ENCODE assay signal across 13 mouse cellular contexts in the genomic region with DNA sequence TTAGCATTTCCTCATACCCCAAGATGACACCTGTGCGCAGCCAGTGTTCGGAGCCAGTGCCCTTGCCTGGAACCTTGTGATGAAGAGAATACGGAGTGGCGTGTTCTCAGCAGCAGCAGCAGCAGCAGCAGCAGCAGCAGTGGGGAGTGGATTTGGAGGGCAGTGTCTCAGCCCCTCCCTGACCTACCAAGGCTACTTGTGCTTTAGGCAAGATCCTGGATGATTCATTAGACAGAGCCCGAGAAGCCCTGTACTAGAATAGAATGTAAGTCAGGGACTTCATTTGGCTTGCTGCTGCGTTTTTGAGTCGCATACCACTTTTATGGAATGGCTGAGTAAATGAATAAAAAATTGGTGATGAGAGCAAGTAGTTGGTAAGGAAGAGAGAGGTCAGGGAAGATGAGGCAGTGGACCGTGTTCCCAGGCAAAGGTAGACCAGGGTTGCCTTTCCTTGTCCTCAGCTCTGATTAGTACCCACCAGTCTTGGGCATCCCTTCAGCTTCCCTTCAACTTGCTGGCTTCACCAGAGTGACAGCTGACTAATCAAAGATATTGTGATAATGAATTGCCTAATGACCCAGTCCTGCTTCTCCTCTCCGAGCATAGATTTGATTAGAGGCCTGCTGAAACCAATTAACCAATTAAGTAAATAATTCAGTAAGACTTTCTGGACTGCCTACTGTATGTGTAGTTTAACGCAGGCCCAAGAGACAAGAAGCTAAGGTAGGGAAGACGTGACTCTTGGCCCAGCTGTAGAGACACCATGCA.
"Had no signal": no experiment of that assay in that cellular context is flagged by ENCODE, and none has a peak within 500 bp of the region (broad histone marks: within the 10 kb centered on the region; RNA-seq: fewer than 3 reads in every experiment).

No protein-coding gene starts in this region.

- DNase-seq: kidney, postnatal 25 days; layer of hippocampus, adult 9-11 months; liver, embryonic 13.5 days; lung, adult 2 months; thymus, adult 18-20 months; thymus, postnatal 36 days had no signal

- H3K9me3 ChIP-seq: liver, embryonic 13.5 days; midbrain, embryonic 12.5 days; midbrain, embryonic 15.5 days; neural tube, embryonic 12.5 days; neural tube, embryonic 15.5 days had no signal

- H3K4me3 ChIP-seq: layer of hippocampus, adult 2 months; liver, embryonic 13.5 days; midbrain, embryonic 12.5 days; midbrain, embryonic 15.5 days; neural tube, embryonic 12.5 days; neural tube, embryonic 15.5 days had no signal

- H3K27ac ChIP-seq: kidney, postnatal 0 days; layer of hippocampus, adult 2 months; liver, embryonic 13.5 days; macrophage; midbrain, embryonic 12.5 days; midbrain, embryonic 15.5 days; neural tube, embryonic 12.5 days; neural tube, embryonic 15.5 days had no signal

- H3K27me3 ChIP-seq: liver, embryonic 13.5 days; midbrain, embryonic 12.5 days; midbrain, embryonic 15.5 days; neural tube, embryonic 12.5 days; neural tube, embryonic 15.5 days had no signal

- H3K36me3 ChIP-seq: liver, embryonic 13.5 days; midbrain, embryonic 12.5 days; midbrain, embryonic 15.5 days; neural tube, embryonic 12.5 days; neural tube, embryonic 15.5 days had no signal

- H3K4me1 ChIP-seq: midbrain, embryonic 15.5 days; neural tube, embryonic 15.5 days had no signal
